Mouse (Mus musculus) telencephalon, adult 2 months (tissue): ENCODE measurements at regions not wholly inside any gene's neighbourhood (a gene's known extent, or its start where the extent isn't known, plus 50 kb on each side); places are given as distances from the start of the nearest gene placed in this dataset.

Experiments
- DNase-seq: peaks from one replicate; pipeline ENCODE4 v3.0.0-alpha.2; 2011; ENCODE audit warnings: low read depth, low spot score

DNA sequence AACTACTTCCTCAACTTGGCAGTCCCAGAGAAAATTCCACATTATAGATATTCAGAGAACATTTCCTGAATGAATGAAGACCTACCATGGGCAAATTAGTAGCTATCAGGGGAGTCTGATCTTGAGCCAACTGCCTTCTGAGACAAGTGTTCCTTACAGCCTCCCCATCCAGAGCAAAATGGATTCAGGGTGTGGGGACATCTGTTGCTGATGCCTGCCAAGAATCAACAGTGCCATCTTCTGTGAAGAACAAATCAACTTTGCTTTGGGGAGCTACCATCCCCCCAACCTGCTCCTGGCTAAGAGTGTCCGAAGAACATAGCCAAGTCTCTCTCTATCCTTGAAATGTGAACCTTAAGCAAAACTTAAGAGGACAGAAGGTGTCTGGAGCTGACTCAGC lies 217.9 kb downstream of the Nedd1 start:
- no peak for DNase-seq

DNA sequence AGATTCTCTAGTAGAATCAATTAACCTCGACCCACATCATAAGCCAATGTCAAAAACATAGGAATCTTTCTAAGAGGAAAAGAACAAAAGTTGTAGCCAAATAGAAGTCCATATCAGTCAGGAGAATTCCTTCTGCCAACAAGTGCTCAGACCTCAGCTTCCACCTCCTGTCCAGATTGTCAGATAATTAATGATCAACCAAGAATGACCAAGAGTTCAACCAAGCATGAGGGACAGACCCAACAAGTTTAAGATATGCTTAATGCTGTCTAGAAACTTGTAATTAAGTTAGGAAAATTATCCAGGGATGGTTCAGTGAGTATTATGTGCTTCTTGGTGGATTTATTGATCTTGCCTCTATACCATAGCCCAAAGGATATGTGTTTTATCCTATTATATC lies 238.6 kb downstream of the Nedd1 start:
- DNase-seq, result no peak

DNA sequence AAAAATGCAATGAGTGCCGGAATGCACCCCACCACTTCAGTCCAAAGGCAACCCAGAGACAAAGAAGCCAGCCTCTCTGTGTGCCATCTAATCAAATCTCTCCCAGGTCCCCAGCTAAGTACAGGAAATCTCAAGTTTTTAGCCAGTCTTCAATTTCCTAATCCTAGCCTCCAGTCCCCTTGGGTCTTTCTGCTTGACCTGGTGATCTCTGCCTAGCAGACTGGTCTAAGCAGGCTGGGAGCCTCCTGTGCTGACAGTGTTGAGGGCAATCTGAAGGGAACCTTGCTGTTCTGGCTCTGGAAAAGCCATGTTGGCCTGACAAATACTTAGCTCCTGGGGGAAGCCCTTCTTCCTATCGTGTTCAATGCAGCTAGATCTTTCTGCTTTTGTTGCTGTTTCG lies 248.9 kb downstream of the Nedd1 start:
- no peak for DNase-seq

DNA sequence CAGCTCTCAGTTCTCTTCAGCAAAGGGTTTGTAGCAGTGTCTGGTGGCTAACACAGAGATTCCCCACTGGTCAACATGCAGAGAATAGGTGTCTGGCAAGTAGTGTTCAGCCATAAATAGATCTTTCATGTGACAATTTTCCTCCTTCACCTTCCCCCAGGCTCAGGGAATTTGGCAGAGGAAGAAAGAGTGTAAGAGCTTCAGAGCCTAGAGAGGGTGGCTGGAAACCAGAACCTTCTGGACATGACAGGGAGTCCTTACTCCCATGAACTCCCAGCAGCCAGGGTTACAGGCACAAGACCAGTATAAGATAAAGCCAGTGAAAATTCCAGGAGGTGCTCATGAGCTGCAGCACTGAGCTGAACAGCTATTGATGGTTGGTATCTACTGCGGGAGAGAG lies 251.1 kb downstream of the Nedd1 start:
- DNase-seq, result no peak

DNA sequence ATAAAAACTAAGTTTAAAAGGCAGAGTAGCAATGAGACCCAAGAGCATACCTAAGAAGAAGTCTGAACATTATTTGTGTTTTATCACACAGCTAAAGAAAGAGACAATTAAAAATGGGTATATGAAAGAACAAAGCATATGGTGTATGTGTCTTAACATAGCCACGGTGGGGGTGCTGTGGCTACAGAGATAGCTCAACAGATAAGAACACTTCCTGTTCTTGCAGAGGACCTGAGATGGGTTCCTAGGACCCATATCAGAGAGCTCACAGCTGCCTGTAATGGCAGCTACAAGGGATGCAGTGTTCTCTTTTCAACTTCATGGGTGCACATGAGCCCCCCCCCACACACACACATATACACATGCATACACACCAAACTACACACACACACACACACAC lies 267.0 kb downstream of the Nedd1 start:
- no peak for DNase-seq

DNA sequence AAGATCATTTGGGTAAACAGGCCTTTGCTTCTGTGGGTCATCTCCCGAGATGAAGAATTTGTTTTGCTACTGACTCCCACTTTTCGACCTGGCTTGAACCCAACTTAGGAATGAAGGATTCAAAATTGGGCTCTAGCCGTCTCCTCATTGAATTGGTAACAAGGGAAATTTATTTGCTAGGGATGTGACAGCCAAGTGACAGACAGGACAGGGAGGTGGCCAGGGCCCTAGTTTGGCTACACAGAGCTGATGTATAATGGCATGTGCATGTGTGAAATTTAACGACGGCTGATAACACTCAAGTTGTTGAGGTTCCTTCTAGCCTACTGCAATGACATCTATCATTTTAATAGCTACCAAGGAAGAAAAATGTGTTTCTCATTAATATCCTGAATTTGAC lies 268.7 kb downstream of the Nedd1 start:
- no peak for DNase-seq

DNA sequence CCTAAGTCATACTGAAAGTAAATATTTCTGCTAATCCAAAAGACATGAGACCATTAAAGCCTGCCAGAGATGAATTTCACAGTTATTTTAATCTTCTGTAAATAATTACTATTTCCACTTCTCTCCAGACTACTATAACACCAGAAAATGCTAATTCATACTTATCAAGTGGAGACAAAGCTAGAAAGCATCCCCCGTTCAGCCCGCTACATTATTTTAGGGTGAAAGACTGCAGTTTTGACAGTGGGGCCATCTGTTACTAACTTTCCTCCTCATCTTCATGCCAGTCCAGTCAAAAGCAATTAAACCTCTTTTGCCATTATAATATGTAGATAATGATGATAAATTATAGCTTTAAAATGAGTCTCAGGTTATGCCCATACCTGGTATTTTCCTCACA lies 276.3 kb downstream of the Nedd1 start:
- no peak for DNase-seq

DNA sequence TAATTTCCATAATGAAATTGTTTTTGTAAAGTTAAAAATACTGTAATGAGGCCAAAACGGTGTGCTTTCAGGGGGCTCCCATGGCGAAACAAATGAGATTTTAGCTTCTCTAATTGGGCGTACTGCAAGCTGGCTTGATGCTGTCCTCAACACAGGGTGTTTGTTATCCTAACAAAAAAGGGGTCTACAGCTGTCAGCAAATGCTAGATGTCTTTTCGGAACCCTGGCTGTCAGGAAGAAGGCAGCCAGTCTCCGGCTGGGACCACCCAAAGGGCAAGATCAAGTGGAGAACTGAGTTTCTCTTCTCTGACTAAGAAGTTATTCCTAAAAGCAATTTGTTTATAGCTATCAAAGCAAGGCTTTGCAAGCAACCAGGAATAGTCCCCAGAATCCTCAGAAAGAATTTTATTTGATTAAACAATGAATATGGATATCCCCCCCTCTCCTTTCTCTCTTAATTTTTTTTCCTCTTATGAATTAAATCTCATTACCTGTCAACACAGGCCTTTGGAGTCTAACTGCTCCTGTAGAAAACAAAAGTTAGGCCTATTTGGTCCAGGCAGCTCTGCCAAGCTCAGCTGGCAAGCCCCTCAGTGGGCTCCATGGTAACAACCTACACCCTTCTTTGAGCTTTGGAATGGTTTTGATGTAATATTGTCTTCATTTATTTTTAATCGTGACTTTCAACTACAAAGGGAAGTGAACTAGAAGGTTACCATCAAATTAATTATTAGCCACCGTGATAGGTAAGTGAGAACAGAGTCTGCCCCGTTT lies 283.4 kb downstream of the Nedd1 start:
- DNase-seq, result peak; percentile 12

DNA sequence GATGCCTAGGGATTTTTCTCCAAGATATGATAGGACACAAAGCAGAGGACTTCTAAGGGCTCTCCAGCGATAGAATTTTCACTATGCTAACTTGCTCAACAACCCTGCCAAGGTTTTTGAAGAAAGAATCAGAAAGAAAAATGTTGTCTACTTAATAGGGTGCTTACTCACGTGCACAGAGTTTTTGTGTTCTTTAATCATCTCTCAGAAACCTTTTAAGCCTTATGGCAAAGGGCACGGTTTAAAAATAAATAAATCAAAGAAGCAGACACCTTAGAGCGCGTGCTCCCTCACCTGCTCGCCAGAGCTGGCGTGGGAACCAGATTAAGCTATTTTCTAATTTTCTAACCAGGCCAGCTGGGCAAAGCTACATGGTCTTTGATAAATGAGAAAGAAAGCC lies 293.0 kb downstream of the Nedd1 start:
- DNase-seq, result no peak

DNA sequence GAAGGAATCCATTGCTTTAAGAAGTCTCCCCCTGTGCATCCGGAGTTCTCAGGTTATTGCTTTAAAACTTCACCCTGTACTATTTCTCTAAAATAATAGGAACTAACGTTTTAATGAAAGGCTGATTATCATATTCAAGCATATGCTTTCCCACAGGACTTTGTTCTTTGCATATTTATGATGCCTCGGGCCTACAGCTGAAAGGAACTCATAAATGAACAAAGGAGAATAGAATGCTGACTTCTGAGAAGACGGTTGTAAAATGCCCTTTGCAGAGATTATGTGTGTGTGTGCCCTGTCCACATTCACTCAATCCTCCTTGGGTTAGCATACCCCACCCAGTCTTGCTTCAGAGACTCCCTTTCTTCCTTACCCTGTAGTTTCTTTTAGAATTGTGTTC lies 294.2 kb downstream of the Nedd1 start:
- no peak for DNase-seq

DNA sequence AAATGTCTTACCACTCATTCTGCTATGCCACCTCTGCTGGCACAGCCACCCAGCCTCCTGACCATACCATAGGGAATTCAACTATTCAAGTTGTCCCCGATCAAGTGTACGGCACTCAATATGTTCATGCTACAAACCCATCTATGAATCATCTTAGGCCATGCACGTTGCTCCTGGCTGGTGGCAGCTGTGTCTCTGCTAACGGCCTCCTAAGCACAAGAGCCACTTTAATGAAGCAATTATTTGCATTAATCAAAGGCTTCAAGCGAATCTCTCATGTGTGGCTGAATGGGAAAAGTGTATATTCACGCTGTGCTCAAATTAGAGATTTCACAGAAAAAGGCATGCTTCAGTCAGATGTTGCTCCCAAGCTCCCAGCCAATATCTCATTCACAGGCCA lies 295.8 kb downstream of the Nedd1 start:
- no peak for DNase-seq

DNA sequence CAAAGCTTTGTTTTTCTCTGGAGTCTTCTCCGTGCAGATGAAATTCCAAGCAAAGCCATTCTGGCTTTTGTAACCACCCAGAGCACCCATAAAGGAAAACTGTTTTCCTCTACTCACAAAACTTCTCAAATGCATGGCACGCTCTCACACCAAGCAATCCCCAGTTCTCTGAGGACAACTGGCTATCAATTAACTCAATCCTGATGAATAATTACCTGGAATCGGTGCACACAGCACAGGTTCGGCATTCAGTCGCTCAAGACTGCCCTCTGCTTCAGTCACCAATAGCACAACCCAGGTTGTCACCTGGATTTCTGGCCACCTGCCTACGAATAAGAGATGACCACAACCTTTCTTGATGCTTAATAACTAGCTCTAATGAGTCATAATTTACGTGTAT lies 309.5 kb downstream of the Nedd1 start:
- DNase-seq, result no peak

DNA sequence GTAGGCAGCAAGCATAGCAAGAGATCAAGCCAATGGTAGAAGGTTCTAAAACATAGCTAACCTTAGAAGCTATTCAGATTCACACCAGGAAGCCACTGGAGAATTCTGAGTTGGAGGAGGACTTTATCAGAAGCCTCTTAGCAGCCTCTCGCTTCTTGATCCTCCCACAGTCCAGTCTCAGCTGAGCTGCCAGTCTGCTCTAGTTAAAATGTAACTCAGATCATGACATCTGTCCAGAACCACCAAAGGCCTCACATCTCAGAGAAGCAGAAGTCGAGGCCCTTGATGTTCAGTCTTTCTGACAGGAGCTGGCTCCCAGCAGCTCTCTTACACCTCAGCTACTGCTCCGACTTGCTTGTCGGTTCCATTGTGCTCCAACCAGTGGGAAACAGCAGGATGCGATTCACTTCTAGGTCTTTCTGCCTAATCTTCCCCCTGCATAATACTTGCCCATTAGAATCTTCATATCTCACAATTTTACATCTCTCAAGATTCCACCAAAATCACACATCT lies 311.4 kb downstream of the Nedd1 start:
- no peak for DNase-seq

DNA sequence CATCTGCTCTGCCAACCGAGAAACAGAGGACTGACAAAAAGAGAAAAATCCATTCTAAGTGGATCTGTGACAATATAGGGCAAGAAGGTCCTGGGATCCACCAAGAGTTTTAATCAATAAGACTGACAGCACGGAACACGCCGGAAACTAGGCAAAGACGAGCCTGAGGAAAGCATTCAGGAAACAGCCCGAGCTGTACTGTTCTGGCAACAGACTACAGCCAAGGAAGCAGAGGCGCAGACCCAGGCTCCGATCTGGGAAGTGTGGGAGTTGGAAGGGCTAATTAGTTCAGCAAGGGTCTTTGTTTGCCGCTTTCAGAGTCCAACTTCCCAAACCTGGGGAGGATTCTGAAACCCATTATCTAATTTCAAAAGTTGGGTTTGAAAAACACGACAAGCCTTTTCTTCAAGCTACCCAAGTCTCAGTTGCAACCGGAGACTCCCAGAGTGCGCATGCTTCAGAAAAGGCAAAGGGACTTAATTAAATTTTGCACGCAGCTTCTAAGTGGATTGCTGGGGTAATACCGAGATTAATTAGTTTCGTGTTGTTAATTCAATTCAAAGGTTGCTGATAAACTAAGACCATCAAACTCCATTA lies 317.4 kb downstream of the Nedd1 start:
- no peak for DNase-seq

DNA sequence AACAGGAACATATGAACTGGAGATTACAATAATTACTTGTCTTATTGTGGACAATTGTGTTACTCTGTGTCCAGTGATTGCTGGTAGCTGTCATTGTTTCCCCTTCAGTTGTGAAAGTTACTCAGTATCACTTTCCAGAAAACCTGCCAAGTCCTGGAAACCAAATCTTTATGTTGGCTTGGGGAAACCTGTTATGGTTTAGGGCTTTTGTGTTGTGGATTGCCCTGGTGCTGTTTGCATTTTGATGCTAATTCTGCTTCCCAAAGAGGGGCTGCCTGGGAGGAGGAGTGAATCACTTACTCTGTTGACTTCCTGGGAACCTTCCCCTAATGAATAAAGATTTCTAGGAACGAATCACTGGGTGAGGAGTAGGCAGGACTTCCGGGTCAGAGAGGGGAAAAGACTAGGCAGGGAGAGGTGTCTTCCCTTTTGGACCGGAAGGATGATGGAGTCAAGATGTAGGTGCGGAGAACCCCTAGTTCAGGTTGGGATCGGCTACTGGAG lies 321.6 kb downstream of the Nedd1 start:
- DNase-seq, result no peak

DNA sequence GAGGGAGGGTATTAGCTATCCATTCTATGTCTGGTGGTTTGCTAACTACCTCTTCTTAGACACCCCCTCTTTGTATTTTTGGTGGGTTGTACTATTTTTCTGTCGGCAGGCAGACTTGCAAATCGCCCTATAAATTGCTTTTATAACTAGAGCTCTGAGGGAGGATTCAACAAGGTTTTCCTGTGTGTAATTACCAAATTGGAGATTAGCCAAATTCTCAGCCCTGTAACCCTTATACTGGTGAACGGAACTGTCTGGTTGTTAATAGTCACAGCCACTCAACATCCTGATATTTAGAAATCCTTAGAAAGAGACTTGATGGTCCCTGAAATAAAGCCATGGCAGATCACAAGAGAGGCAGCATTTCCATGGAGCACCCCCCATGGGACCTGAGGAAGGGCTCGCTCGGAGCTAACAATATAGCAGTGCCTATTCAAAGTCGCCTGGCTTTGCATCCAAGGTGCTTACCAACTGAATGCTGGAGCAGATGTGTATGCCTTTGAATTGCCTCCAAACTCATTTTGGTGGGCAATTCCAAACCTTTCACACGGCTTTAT lies 333.0 kb downstream of the Nedd1 start:
- no peak for DNase-seq

DNA sequence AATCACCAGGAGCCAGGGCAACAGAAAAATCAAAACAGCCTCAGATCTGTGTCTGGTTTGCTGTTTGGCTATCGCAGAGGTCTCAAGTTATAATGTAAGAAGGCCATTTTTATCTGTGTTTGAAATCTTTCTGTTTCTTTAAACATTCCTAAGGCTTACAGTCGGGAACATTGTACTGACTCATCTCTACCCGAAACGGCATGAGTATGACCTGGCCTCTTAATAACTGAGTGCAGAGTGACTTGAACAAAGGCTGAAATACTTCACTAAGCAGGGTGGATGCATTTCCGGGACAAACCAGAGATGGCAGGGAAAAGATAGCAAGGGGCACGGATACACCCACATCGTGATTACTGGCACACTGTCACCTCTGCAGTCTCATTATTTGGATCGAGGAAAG lies 355.1 kb downstream of the Nedd1 start:
- no peak for DNase-seq

DNA sequence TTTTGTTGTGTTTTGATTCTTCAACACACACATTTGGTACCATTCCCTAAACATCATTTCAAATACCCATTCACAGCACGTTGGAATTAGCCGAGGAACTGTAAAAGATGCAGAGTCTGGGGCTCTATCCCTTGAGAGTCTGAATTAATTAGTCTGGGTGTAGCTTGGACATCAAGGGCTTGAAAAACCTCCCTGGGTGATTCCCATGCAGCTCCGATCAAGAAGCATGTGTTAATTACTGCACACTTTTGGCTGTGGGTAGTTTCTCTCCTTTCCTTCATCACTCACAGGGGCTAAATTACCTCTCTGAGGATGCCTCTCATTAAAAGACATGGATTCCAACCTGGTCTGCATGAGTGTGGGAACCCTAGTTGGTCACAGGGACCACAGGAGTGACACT lies 365.5 kb downstream of the Nedd1 start:
- no peak for DNase-seq

DNA sequence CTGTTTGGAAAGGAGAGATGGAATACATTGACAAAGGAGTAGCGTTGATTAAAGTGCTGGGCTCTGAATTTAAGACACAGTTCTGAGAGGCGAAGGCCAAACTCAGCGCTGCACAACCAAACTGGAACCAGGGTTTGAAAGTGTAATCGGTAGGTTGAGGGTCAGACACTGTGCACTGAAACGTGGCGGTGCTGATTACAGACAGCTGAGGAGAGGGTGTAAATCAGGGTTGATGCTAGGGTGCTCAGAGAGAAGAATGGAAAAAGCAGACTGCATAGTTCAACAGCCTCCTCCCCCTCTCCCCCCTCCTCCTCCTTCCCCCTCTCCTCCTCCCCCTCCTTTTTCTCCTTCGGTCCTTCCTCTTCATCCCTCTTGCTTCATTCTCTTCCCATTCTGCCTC lies 373.2 kb downstream of the Nedd1 start:
- no peak for DNase-seq

DNA sequence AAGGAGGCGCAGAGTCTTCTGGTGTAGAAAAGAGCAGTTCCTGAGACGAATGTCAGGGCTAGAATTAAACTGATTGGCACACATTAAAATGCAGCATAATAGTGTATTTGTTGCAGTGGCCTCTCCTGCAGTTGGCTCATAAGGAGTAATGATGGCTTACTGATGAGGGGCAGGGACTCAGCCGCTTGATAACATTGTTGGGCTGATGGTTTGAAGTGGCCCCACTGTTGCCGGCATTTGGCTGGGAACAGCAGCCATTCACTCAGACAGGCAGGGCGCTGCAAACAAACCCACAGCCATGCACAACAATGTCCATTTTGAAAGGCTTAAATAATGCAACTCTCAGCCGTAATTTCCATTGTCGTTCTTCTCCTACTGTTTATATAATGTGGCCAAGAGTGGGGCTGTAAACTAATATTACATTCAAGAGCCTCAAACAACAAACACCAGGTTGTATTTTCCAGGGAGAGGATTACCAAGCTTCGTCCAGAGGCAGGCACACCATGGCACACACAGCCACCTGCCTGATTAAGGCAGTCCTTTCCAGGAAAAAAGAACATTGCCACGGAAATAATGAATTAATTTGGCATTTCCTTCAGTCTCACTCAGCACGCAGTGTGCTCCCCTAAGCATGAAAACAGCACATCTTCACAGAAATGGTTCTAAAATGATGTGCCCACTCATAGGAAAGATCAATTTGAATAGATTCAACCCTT lies 374.1 kb downstream of the Nedd1 start:
- no peak for DNase-seq

DNA sequence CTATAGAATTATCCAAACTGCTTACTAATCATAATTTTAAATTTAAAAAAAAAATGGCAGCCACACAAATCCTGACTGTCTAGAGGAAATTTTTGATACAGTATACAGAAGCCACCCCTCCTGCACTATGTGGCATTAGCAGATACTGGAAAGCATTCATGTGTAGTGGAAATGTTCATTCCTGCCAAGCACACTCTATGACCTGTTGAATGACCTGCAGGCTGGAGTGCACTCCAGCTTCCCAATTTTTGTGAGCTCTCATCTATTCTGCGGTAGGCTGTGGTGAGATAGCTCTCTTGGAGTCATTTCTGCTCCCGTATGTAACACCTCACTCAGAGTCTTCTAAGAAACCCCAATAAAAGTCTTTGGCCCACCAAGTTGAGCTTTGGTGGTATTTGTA lies 382.5 kb downstream of the Nedd1 start:
- DNase-seq, result no peak

DNA sequence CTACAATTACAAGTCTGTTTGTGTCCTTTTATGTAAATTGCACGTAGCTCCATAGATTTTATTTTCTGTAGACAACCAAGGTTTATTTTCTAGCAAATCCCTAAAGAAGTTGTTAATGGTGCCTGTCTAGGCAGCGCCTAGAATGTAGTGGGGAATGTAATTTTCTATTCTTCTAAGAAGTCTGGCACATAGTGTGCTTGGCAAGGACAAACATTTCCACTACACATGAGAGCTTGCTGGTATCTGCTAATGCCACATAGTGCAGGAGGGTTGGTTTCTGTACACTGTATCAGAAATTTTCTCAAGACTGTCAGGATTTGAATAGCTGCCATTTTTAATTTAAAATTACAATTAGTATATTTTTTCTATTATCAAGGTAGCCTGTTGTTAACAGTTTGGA lies 385.3 kb downstream of the Nedd1 start:
- DNase-seq, result no peak
